Mouse (Mus musculus) bone marrow macrophage, adult 2 months (primary cell): Measurements from ENCODE around the gene Sec22a.

ENCODE experiments used
- CTCF ChIP-seq: IDR thresholded peaks from 2 replicates; pipeline ENCODE4 v1.5.1; 2012; ENCODE audit warnings: low read depth, mild to moderate bottlenecking, low read length, moderate library complexity
- POLR2A ChIP-seq: IDR thresholded peaks from 2 replicates; pipeline ENCODE4 v1.6.1; 2012; ENCODE audit warnings: mild to moderate bottlenecking, low read depth, low read length, borderline replicate concordance

- TF ChIP-seq CTCF (no peak), POLR2A (no peak)
Measured at GRCm38 (mm10) chr16:35315496-35315895, 48.2 kb downstream of the Sec22a start.
